Mouse (Mus musculus) c-Kit-positive CD71-positive TER-119-positive erythroid progenitor cells, embryonic 14.5 days (primary cell): Measurements from ENCODE around the gene Mast4.
"Not testable (repeated sequence)": the region's sequence is repeated elsewhere in the genome, so short reads cannot be mapped to it uniquely, and the experiment has no call there.

ENCODE experiments used
- DNase-seq: peaks from one replicate; pipeline ENCODE4 v3.0.0-alpha.2; 2013; ENCODE audit warnings: low spot score

Mast4 gene

DNA sequence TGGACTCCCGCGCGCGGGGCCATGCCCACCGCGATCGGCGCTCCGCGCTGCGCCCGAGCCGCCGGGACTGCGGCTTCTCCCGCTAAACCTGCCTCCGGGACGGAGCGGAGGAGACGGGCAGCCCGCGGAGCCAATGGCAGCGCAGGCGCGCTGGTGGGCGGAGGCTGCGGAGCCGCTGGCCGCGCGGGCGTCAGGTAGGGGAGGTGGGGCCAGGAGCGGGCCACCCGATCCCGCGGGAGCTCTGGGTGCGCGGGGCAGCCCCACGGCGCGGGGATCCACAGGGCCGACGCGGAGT, at the start of gene Mast4:
Gene Mast4, minus strand, starts transcription at position 106 of the 295 bp plus-strand sequence.
- no peak for DNase-seq

- no peak for DNase-seq
Measured at GRCm38 (mm10) chr13:103374495-103374894, 40.2 kb upstream of the Mast4 start.

DNA sequence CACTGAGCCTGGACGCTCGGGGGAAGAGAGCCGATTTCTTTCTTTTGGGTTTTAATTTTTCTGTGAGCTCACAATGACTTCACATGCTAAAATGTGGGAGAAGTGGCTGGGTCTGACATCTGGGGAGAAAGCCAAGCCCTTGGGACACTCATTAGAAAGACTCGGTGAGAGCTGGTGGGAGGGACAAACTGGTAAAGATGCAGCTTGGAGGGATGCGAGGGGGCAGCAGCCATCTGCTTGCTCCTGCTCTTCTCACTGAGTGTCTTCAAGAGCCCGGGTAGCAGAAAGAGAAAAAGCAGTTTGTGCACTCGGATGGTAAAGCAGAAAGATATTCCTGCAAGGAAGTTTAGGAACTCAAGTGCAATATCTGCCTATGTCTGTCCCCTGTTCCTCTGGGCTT, 34.9 kb upstream of the Mast4 start:
- no peak for DNase-seq

GRCm38 (mm10) chr13:103363181-103363580, 28.9 kb upstream of the Mast4 start:
- DNase-seq: no peak

- not testable (repeated sequence) for DNase-seq
Measured at GRCm38 (mm10) chr13:103357415-103357814, 23.1 kb upstream of the Mast4 start.

GRCm38 (mm10) chr13:103356909-103357308, 22.6 kb upstream of the Mast4 start:
- not testable (repeated sequence) for DNase-seq

DNA sequence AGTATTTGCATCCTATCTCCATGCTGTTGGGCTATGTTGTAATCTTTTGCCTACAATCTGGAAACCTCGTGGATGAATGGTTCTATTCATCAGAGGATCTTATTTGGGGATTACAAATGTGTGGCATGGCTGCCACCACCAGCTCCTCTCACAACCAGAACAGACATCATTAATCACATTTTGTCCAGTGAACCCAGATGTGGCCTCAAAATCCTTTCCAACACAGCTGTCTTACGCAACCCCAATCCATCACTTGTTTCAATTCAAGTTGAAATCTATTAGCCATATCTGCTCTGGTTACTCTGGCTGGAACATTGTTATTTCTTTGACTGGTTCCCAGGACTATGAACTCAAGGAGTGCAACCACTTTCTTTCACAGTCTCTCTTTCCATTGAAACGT, 20.4 kb upstream of the Mast4 start:
- no peak for DNase-seq

GRCm38 (mm10) chr13:103344749-103345148, 10.5 kb upstream of the Mast4 start:
- DNase-seq: no peak

GRCm38 (mm10) chr13:103344006-103344720, 9.9 kb upstream of the Mast4 start:
- DNase-seq: no peak

- no peak for DNase-seq
Measured at GRCm38 (mm10) chr13:103341031-103341430, 6.7 kb upstream of the Mast4 start.

DNA sequence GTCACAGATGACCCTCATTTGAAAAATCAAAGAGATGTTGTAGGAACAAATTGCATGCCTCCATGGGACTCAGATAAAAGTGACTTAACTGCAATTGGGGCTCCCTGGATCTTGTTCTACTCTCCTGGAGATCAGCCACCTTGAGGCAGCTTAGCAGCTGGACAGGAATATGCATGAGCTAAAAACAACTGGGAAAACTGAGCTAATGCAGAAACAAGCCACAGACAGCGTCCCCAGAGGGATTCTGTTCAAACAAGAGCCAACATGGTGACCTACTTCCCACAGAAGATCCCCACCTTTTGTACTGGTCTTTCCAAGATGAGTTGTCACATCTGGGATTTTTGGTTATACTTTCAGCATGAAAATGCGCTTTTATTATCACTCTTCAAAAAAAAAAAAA, 4.3 kb upstream of the Mast4 start:
- DNase-seq: no peak

DNA sequence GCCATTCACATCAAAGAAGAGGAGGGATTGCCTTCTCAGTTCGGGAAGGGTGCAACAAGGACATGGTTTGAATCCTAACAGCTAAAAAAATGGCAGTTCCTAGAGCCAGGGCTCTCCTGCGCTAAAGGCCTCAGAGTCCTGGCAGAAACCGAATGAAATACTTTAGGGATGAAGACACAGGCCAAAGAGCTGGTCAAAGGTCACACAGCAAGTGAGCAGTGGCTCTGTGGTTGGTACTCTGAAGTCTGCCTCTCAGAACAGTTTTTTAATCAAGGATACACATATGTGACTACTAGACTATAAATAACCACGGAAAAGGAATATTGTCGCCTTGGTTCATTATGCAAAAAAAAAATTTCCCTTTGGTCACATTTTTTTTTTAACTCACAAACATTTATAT, 1.9 kb upstream of the Mast4 start:
- no peak for DNase-seq

DNA sequence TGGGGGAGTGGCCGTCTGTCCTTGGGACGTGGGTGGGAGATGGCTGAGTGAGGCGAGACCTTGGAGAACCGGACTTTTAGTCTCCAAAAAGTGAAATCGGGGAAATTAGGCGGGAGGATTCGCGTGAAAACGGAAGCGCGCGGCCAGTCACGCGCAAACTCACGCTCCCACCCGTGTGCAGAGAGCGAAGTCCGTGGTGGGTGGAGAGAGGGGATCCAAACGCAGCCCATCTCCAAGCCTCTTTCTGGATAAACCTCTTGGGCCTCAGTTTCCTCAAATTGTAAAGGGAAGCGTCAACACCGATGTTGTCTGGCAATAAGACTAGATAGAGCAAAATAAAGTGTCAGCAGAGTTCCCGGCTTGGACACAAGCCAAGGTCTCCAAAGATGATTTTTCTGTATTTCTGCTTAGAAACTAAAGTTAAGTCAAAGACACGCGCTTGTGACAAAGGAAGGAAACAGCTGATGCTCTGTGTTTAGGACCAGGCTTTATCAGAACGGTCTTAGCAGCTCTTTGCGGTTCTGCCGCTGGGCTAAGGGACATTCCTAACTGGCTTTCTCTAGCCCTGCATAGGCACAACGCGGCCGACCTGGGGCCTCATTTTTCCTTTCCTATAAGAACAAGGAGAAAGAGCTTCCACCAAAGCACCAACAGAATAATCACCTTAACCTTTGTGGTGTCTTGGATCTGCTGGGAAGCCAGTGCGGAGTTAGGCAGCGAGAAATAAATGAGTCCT, 594 bp upstream of the Mast4 start:
- DNase-seq: no peak

- DNase-seq: no peak
Measured at GRCm38 (mm10) chr13:103333601-103334391, 501 bp downstream of the Mast4 start.

DNA sequence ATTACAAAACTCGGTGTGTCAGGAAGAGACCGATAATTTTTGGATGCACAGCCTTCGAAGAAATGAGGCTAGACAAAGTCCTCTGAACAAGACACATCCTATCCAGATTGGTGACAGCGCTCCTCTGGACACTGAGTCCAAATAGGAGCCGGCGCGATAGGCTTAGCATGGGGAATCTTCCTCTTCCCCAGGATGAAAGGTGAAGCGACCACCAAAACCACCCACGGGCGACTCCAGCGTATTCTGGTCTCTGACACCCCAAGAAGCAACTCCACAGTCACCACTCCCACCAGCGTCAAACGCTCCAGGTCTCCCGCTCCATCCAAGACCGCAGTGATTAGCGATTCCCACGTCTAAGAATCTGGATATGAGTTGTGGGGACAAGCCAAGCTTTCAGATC, 1.1 kb downstream of the Mast4 start:
- DNase-seq: no peak

- no peak for DNase-seq
Measured at GRCm38 (mm10) chr13:103332731-103333130, 1.6 kb downstream of the Mast4 start.

DNA sequence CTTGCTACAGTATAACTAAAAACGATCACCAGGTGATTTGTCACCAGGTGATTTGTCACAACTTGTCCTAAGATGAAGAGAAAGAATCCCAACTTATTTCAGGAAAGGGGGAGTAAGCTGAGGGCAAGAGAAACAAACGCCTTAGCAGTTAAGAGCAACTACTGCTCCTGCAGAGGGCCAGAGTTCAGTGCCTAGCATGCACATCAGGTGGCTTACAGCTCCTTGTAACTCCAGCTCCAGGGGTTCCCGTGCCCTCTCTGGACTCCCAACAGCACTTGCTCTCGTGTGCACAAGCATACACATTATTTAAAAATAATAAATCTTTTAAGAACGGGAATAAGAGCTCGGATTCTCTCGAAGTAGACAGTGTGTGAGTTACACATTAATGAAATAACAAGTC, 3.2 kb downstream of the Mast4 start:
- no peak for DNase-seq

GRCm38 (mm10) chr13:103328299-103328698, 6.0 kb downstream of the Mast4 start:
- no peak for DNase-seq

GRCm38 (mm10) chr13:103327843-103328242, 6.5 kb downstream of the Mast4 start:
- DNase-seq: no peak

- DNase-seq: no peak
Measured at GRCm38 (mm10) chr13:103326186-103326585, 8.1 kb downstream of the Mast4 start.

GRCm38 (mm10) chr13:103319881-103320280, 14.4 kb downstream of the Mast4 start:
- no peak for DNase-seq

GRCm38 (mm10) chr13:103319317-103319716, 15.0 kb downstream of the Mast4 start:
- DNase-seq: no peak

DNA sequence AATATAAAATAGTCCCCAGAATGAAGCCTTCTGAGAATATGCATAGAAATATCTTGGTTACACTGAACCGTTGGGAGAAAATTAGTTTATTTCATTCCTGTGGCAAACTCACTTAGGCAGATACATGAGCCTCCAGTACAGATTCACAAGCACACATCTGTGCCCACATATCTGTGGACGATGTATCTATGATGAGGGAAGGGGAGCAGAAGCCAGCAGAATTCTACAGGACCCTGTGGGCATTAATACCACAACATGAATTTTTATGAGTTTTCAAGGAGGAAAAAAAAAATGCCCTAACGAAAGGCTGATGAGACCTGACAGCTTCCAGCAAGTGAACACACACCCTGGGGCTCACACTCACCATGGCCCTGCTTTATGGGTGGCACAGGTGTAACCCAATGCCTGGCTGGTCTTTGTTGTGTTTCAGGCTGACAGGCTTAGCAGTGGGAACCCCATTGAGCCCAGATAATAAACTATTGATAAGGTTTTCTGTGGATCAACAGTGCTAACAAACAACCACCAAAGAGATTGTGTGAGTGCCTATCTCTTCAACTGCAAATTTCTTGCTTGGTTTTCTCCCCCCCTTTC, 17.4 kb downstream of the Mast4 start:
- no peak for DNase-seq
